Mouse (Mus musculus): ENCODE results near the gene Prodh2. TPM values are rescaled to one million over a fixed set of nuclear protein-coding genes. Genes with fewer than 3 reads are reported as not detected.

Gene Prodh2
- total RNA-seq, 2 experiments from 2014 or later: not detected

Other genes with a start within 250 kb of the Prodh2 start
Only the 30 nearest of the 33 such genes appear.
- gene Wdr62, start 213.2 kb upstream of the Prodh2 start, total RNA-seq (2015): 14.7 and 22.8 TPM in 2 replicates
- gene Wdr62, start 213.2 kb upstream of the Prodh2 start, total RNA-seq (2017): 7.8 and 11.5 TPM in 2 replicates
- gene Clip3, start 201.9 kb upstream of the Prodh2 start, total RNA-seq (2015): not detected in 2 replicates
- gene Clip3, start 201.9 kb upstream of the Prodh2 start, total RNA-seq (2017): not detected in 2 replicates
- gene Alkbh6, start 184.9 kb upstream of the Prodh2 start, total RNA-seq (2015): 17.8 and 21.9 TPM in 2 replicates
- gene Alkbh6, start 184.9 kb upstream of the Prodh2 start, total RNA-seq (2017): 34.2 and 41.8 TPM in 2 replicates
- 0.24 and 0.25 TPM in 2 replicates for gene Syne4, start 178.8 kb upstream of the Prodh2 start, total RNA-seq (2015)
- gene Syne4, start 178.8 kb upstream of the Prodh2 start, total RNA-seq (2017): 2.0 TPM in 1 of 2 replicates, not detected in the other
- gene E130208F15Rik, start 171.9 kb upstream of the Prodh2 start, total RNA-seq (2015): 0.47 TPM in 1 of 2 replicates, not detected in the other
- 1.6 and 2.0 TPM in 2 replicates for gene E130208F15Rik, start 171.9 kb upstream of the Prodh2 start, total RNA-seq (2017)
- gene Sdhaf1, start 169.7 kb upstream of the Prodh2 start, total RNA-seq (2015): 7.6 and 9.0 TPM in 2 replicates
- gene Sdhaf1, start 169.7 kb upstream of the Prodh2 start, total RNA-seq (2017): 10.5 and 11.7 TPM in 2 replicates
- gene Lrfn3, start 130.8 kb upstream of the Prodh2 start, total RNA-seq (2015): not detected in 2 replicates
- not detected in 2 replicates for gene Lrfn3, start 130.8 kb upstream of the Prodh2 start, total RNA-seq (2017)
- gene Tyrobp, start 79.9 kb upstream of the Prodh2 start, total RNA-seq (2015): 406 and 473 TPM in 2 replicates
- 229 and 322 TPM in 2 replicates for gene Tyrobp, start 79.9 kb upstream of the Prodh2 start, total RNA-seq (2017)
- gene Hcst, start 73.8 kb upstream of the Prodh2 start, total RNA-seq (2015): 28.1 and 30.3 TPM in 2 replicates
- gene Hcst, start 73.8 kb upstream of the Prodh2 start, total RNA-seq (2017): 10.0 and 12.7 TPM in 2 replicates
- 14.1 and 24.0 TPM in 2 replicates for gene Nfkbid, start 71.9 kb upstream of the Prodh2 start, total RNA-seq (2015)
- gene Nfkbid, start 71.9 kb upstream of the Prodh2 start, total RNA-seq (2017): 5.3 and 13.7 TPM in 2 replicates
- not detected in 2 replicates for gene Aplp1, start 48.1 kb upstream of the Prodh2 start, total RNA-seq (2015)
- gene Aplp1, start 48.1 kb upstream of the Prodh2 start, total RNA-seq (2017): not detected in 2 replicates
- gene Kirrel2, start 35.9 kb upstream of the Prodh2 start, total RNA-seq (2015): not detected in 2 replicates
- gene Kirrel2, start 35.9 kb upstream of the Prodh2 start, total RNA-seq (2017): not detected in 2 replicates
- 0.27 TPM in 1 of 2 replicates, not detected in the other for gene Nphs1, start 35.3 kb upstream of the Prodh2 start, total RNA-seq (2015)
- 0.58 and 0.95 TPM in 2 replicates for gene Nphs1, start 35.3 kb upstream of the Prodh2 start, total RNA-seq (2017)
- 4.5 and 5.8 TPM in 2 replicates for gene Arhgap33, start 41.4 kb downstream of the Prodh2 start, total RNA-seq (2015)
- gene Arhgap33, start 41.4 kb downstream of the Prodh2 start, total RNA-seq (2017): 1.4 and 2.0 TPM in 2 replicates
- gene Hspb6, start 58.6 kb downstream of the Prodh2 start, total RNA-seq (2015): 11.7 and 12.2 TPM in 2 replicates
- gene Hspb6, start 58.6 kb downstream of the Prodh2 start, total RNA-seq (2017): 3.5 and 4.4 TPM in 2 replicates
- gene Proser3, start 58.7 kb downstream of the Prodh2 start, total RNA-seq (2015): 11.5 and 16.3 TPM in 2 replicates
- 1.8 and 4.7 TPM in 2 replicates for gene Proser3, start 58.7 kb downstream of the Prodh2 start, total RNA-seq (2017)
- 54.8 and 67.5 TPM in 2 replicates for gene Lin37, start 66.2 kb downstream of the Prodh2 start, total RNA-seq (2015)
- 27.2 and 39.8 TPM in 2 replicates for gene Lin37, start 66.2 kb downstream of the Prodh2 start, total RNA-seq (2017)
- gene U2af1l4, start 69.7 kb downstream of the Prodh2 start, total RNA-seq (2015): 21.4 and 23.4 TPM in 2 replicates
- 86.9 and 96.7 TPM in 2 replicates for gene U2af1l4, start 69.7 kb downstream of the Prodh2 start, total RNA-seq (2017)
- 2.2 and 3.7 TPM in 2 replicates for gene Gm49396, start 69.7 kb downstream of the Prodh2 start, total RNA-seq (2015)
- 3.4 and 3.9 TPM in 2 replicates for gene Gm49396, start 69.7 kb downstream of the Prodh2 start, total RNA-seq (2017)
- gene Psenen, start 70.0 kb downstream of the Prodh2 start, total RNA-seq (2015): 181 and 202 TPM in 2 replicates
- gene Psenen, start 70.0 kb downstream of the Prodh2 start, total RNA-seq (2017): 150 and 154 TPM in 2 replicates
- 7.2 and 9.2 TPM in 2 replicates for gene Igflr1, start 71.8 kb downstream of the Prodh2 start, total RNA-seq (2015)
- not detected in 2 replicates for gene Igflr1, start 71.8 kb downstream of the Prodh2 start, total RNA-seq (2017)
- gene Kmt2b, start 95.1 kb downstream of the Prodh2 start, total RNA-seq (2015): 72.2 and 99.8 TPM in 2 replicates
- 11.7 and 14.5 TPM in 2 replicates for gene Kmt2b, start 95.1 kb downstream of the Prodh2 start, total RNA-seq (2017)
- not detected in 2 replicates for gene Zbtb32, start 105.3 kb downstream of the Prodh2 start, total RNA-seq (2015)
- gene Zbtb32, start 105.3 kb downstream of the Prodh2 start, total RNA-seq (2017): not detected in 2 replicates
- gene Upk1a, start 119.2 kb downstream of the Prodh2 start, total RNA-seq (2015): 0.61 and 1.3 TPM in 2 replicates
- 0.14 TPM in 1 of 2 replicates, not detected in the other for gene Upk1a, start 119.2 kb downstream of the Prodh2 start, total RNA-seq (2017)
- gene Cox6b1, start 132.5 kb downstream of the Prodh2 start, total RNA-seq (2015): 325 and 346 TPM in 2 replicates
- gene Cox6b1, start 132.5 kb downstream of the Prodh2 start, total RNA-seq (2017): 428 and 592 TPM in 2 replicates
- not detected in 2 replicates for gene Etv2, start 142.2 kb downstream of the Prodh2 start, total RNA-seq (2015)
- not detected in 2 replicates for gene Etv2, start 142.2 kb downstream of the Prodh2 start, total RNA-seq (2017)
- 43.9 and 52.2 TPM in 2 replicates for gene Rbm42, start 156.7 kb downstream of the Prodh2 start, total RNA-seq (2015)
- 36.7 and 39.9 TPM in 2 replicates for gene Rbm42, start 156.7 kb downstream of the Prodh2 start, total RNA-seq (2017)
- 31.0 and 31.3 TPM in 2 replicates for gene Haus5, start 171.4 kb downstream of the Prodh2 start, total RNA-seq (2015)
- 21.5 and 28.7 TPM in 2 replicates for gene Haus5, start 171.4 kb downstream of the Prodh2 start, total RNA-seq (2017)
- gene Pmis2, start 178.0 kb downstream of the Prodh2 start, total RNA-seq (2015): not detected in 2 replicates
- gene Pmis2, start 178.0 kb downstream of the Prodh2 start, total RNA-seq (2017): not detected in 2 replicates
- 0.69 TPM in 1 of 2 replicates, not detected in the other for gene 2200002J24Rik, start 205.3 kb downstream of the Prodh2 start, total RNA-seq (2015)
- gene 2200002J24Rik, start 205.3 kb downstream of the Prodh2 start, total RNA-seq (2017): not detected in 2 replicates

Data from megakaryocyte progenitor cell, adult 5-6 weeks (primary cell).